Mouse (Mus musculus): ENCODE data around the gene Cygb. TPM values are rescaled to one million over a fixed set of nuclear protein-coding genes. Genes with fewer than 3 reads are reported as not detected.

The Cygb gene
- polyA plus RNA-seq, 1 experiment, result 0.47 TPM

DNA sequence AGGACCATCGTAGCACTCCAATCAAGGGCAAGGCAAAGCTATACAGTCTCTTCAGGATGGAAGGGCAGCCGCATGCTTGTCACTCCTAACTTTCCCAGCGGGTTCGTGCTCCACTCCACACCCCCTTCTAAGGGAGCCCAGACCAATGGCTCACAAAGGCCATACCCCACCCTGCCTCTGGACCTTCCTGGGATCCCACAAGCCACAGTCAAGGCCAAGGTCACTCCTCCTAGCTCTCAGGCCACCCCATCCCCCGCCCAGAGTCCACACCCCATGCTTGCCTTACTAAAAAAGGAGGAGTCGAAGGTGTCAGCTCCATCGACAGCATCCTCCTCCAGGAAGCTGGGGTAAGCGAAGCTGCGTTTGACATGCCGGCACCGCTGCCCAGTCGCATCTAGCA lies 50.0 kb downstream of the Cygb start:
- Histone ChIP-seq H3K4me3 (no peak overlapping the region), H3K27me3 (ENCODE audit: control insufficient read depth, insufficient read depth, insufficient read length) (no peaks in the 10 kb centered on the region), H3K79me2 (ENCODE audit: control insufficient read depth, insufficient read depth) (no peaks in the 10 kb centered on the region), H3K4me2 (ENCODE audit: low read depth) (no peak overlapping the region), H3ac (ENCODE audit: control insufficient read depth, insufficient read length) (no peak overlapping the region), H3K36me3 (ENCODE audit: control insufficient read depth, insufficient read depth) (peaks cover 9% of the 10 kb centered on the region)
- no peak for TF ChIP-seq REST (IDR thresholded peaks at IDR 0.05; ENCODE audit: insufficient read depth, insufficient read length)
- TF ChIP-seq TCF12 (IDR thresholded peaks at IDR 0.05; ENCODE audit: insufficient read depth, poor library complexity, severe bottlenecking), result no peak
- TF ChIP-seq USF1 (IDR thresholded peaks at IDR 0.05; ENCODE audit: low read depth), result no peak
- TF ChIP-seq E2F4 (IDR thresholded peaks at IDR 0.05; ENCODE audit: insufficient read depth), result no peak
- TF ChIP-seq POLR2A (IDR thresholded peaks at IDR 0.05; ENCODE audit: insufficient read length, low read depth), result no peak
- no peak for TF ChIP-seq TCF3 (IDR thresholded peaks at IDR 0.05; ENCODE audit: insufficient read length, low read depth)
- TF ChIP-seq MYOG (IDR thresholded peaks at IDR 0.05; ENCODE audit: control insufficient read depth in 1 of 3, insufficient read depth in 1 of 3, insufficient read length in 2 of 3, low read depth in 2 of 3), result no peak
- no peak for TF ChIP-seq SRF (IDR thresholded peaks at IDR 0.05; ENCODE audit: control insufficient read depth, insufficient read length, low read depth)
- no peak for TF ChIP-seq POLR2AphosphoS2 (IDR thresholded peaks at IDR 0.05; ENCODE audit: insufficient read length, low read depth)
- no peak for TF ChIP-seq CEBPB (IDR thresholded peaks at IDR 0.05; ENCODE audit: insufficient read depth, poor library complexity, severe bottlenecking)
- TF ChIP-seq MAX (IDR thresholded peaks at IDR 0.05; ENCODE audit: low read depth), result no peak
- no peak for TF ChIP-seq MYOD1 (IDR thresholded peaks at IDR 0.05; ENCODE audit: control insufficient read depth in 1 of 3, insufficient read length in 2 of 3, low read depth in 2 of 3)

DNA sequence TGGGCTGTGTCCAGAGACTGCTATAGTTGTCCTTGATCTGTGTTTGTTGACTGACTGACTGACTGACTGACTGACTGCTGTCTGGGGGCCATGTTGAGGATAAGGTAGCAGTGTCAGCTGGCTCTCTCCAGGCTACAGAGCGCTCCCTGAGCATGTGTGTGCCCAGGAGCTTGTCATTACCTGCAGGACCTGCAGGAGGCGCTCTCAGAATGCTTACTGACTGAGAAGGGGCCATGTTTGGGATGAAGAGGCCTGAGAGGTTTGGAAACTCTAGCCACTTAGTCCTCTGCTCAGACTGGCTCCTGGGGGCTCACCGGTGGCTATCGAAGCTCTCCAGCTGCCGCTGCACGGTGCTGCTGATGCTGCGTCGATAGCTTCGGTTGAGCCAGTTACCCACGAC lies 50.8 kb downstream of the Cygb start:
- H3K4me3 ChIP-seq, result no peak overlapping the region
- TF ChIP-seq REST (IDR thresholded peaks at IDR 0.05; ENCODE audit: insufficient read depth, insufficient read length) (no peak), TCF3 (IDR thresholded peaks at IDR 0.05; ENCODE audit: insufficient read length, low read depth) (no peak)
- no peaks in the 10 kb centered on the region for H3K27me3 ChIP-seq (ENCODE audit: control insufficient read depth, insufficient read depth, insufficient read length)
- peaks cover 9% of the 10 kb centered on the region for H3K36me3 ChIP-seq (ENCODE audit: control insufficient read depth, insufficient read depth)
- no peak overlapping the region for H3ac ChIP-seq (ENCODE audit: control insufficient read depth, insufficient read length)
- no peaks in the 10 kb centered on the region for H3K79me2 ChIP-seq (ENCODE audit: control insufficient read depth, insufficient read depth)
- H3K4me2 ChIP-seq (ENCODE audit: low read depth), result no peak overlapping the region

DNA sequence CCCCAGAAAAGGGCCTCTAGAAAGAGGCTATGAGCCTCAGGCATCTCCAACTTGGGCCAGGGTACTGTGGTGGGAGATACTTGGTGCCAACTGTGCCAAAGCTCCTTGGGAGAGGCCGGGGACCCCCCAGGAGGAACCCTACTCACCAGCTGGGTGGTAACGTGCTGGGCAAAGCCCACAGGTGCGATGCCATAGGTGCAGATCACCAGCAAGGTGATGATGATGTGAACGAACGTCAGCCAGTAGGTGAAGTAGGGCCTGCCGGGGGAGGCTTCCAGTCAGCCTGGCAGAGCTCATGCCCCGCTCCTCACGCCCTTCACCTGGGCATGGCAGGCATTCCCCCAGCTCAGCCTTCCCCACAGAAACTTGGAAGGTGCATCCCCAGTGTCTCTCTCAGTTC lies 52.1 kb downstream of the Cygb start:
- no peaks in the 10 kb centered on the region for H3K27me3 ChIP-seq (ENCODE audit: control insufficient read depth, insufficient read depth, insufficient read length)
- H3K4me3 ChIP-seq, result no peak overlapping the region

DNA sequence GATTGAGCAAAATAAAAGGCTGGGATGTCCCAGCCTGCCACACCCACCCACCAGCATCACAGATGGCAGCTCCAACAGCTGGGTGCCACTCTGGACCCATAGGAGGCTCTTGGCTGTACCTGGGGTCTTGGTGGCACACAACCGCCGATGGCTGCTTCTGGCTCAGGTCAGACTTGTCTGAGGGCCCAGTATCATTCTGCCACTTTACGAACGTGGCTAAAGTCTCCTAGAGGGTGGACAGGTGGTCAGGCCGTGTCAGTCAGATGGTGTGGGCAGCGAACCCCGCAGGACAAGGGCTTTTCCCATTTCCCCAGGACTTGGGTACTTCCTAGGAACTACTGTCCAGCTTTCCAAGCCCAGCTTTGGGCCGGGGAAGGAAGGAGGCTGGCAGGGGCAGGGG lies 52.9 kb downstream of the Cygb start:
- Histone ChIP-seq H3ac (ENCODE audit: control insufficient read depth, insufficient read length) (no peak overlapping the region), H3K4me2 (ENCODE audit: low read depth) (no peak overlapping the region), H3K36me3 (ENCODE audit: control insufficient read depth, insufficient read depth) (peaks cover 7% of the 10 kb centered on the region), H3K4me3 (no peak overlapping the region), H3K27me3 (ENCODE audit: control insufficient read depth, insufficient read depth, insufficient read length) (no peaks in the 10 kb centered on the region), H3K79me2 (ENCODE audit: control insufficient read depth, insufficient read depth) (no peaks in the 10 kb centered on the region)
- no peak for TF ChIP-seq USF1 (IDR thresholded peaks at IDR 0.05; ENCODE audit: low read depth)
- TF ChIP-seq MYOG (IDR thresholded peaks at IDR 0.05; ENCODE audit: control insufficient read depth in 1 of 3, insufficient read depth in 1 of 3, insufficient read length in 2 of 3, low read depth in 2 of 3), result no peak

More for the DNA sequence above, 52.1 kb downstream of the Cygb start:
- TF ChIP-seq POLR2AphosphoS2 (IDR thresholded peaks at IDR 0.05; ENCODE audit: insufficient read length, low read depth) (no peak), USF1 (IDR thresholded peaks at IDR 0.05; ENCODE audit: low read depth) (no peak), TCF12 (IDR thresholded peaks at IDR 0.05; ENCODE audit: insufficient read depth, poor library complexity, severe bottlenecking) (no peak), SRF (IDR thresholded peaks at IDR 0.05; ENCODE audit: control insufficient read depth, insufficient read length, low read depth) (no peak), CEBPB (IDR thresholded peaks at IDR 0.05; ENCODE audit: insufficient read depth, poor library complexity, severe bottlenecking) (no peak)
- peaks cover 9% of the 10 kb centered on the region for H3K36me3 ChIP-seq (ENCODE audit: control insufficient read depth, insufficient read depth)
- H3ac ChIP-seq (ENCODE audit: control insufficient read depth, insufficient read length), result no peak overlapping the region
- H3K79me2 ChIP-seq (ENCODE audit: control insufficient read depth, insufficient read depth), result no peaks in the 10 kb centered on the region
- no peak overlapping the region for H3K4me2 ChIP-seq (ENCODE audit: low read depth)

DNA sequence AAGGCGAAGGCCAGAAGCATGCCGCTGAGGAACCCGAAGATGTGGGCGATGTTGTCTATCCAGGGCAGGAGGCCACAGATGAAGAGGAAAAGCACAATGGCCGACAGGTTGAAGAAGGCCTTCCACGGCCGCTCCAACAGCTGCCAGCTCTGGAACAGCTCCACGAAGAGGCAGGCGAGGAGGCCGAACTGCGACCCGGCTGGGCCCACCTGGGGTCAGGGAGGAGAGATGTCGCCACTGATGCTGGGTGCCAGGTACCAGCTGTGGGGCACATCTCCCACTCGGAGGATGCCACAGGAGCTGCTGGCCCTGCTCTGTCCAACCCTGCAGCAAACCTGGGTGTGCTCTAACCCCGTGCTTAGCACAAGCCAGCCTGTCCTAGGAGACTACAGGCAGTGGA lies 54.9 kb downstream of the Cygb start:
- Histone ChIP-seq H3K27me3 (ENCODE audit: control insufficient read depth, insufficient read depth, insufficient read length) (no peaks in the 10 kb centered on the region), H3K79me2 (ENCODE audit: control insufficient read depth, insufficient read depth) (no peaks in the 10 kb centered on the region), H3K4me3 (no peak overlapping the region), H3K36me3 (ENCODE audit: control insufficient read depth, insufficient read depth) (peaks cover 5% of the 10 kb centered on the region), H3ac (ENCODE audit: control insufficient read depth, insufficient read length) (no peak overlapping the region), H3K4me2 (ENCODE audit: low read depth) (no peak overlapping the region)
- no peak for TF ChIP-seq REST (IDR thresholded peaks at IDR 0.05; ENCODE audit: insufficient read depth, insufficient read length)

DNA sequence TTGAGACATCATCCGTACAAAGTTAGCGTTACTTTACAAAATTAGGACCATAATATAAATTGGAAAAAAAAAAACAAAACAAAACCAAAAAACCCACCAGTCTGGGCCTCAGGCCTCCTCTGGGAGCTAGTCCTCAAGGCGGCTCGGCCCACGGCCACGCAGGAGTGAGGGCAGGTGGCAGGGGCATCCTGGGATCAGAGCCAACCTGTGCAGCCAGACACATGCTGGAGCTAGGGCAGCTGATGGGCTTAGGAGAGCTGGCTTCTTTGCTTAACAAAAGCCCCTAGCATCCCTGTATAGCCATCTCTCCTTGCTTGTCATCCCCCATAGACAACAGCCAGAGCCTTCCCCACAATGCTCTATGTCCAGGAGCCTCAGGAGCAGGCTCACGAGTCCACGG lies 55.9 kb downstream of the Cygb start:
- peaks cover 1% of the 10 kb centered on the region for H3K36me3 ChIP-seq (ENCODE audit: control insufficient read depth, insufficient read depth)
- no peak overlapping the region for H3K4me3 ChIP-seq
- H3ac ChIP-seq (ENCODE audit: control insufficient read depth, insufficient read length), result no peak overlapping the region
- H3K79me2 ChIP-seq (ENCODE audit: control insufficient read depth, insufficient read depth), result no peaks in the 10 kb centered on the region
- TF ChIP-seq POLR2AphosphoS2 (IDR thresholded peaks at IDR 0.05; ENCODE audit: insufficient read length, low read depth) (no peak), MYOG (IDR thresholded peaks at IDR 0.05; ENCODE audit: control insufficient read depth in 1 of 3, insufficient read depth in 1 of 3, insufficient read length in 2 of 3, low read depth in 2 of 3) (no peak), E2F4 (IDR thresholded peaks at IDR 0.05; ENCODE audit: insufficient read depth) (no peak), MAX (IDR thresholded peaks at IDR 0.05; ENCODE audit: low read depth) (no peak), SRF (IDR thresholded peaks at IDR 0.05; ENCODE audit: control insufficient read depth, insufficient read length, low read depth) (no peak), CEBPB (IDR thresholded peaks at IDR 0.05; ENCODE audit: insufficient read depth, poor library complexity, severe bottlenecking) (no peak), MYOD1 (IDR thresholded peaks at IDR 0.05; ENCODE audit: control insufficient read depth in 1 of 3, insufficient read length in 2 of 3, low read depth in 2 of 3) (no peak), USF1 (IDR thresholded peaks at IDR 0.05; ENCODE audit: low read depth) (no peak), POLR2A (IDR thresholded peaks at IDR 0.05; ENCODE audit: insufficient read length, low read depth) (no peak), TCF3 (IDR thresholded peaks at IDR 0.05; ENCODE audit: insufficient read length, low read depth) (no peak), REST (IDR thresholded peaks at IDR 0.05; ENCODE audit: insufficient read depth, insufficient read length) (no peak), TCF12 (IDR thresholded peaks at IDR 0.05; ENCODE audit: insufficient read depth, poor library complexity, severe bottlenecking) (no peak)
- H3K4me2 ChIP-seq (ENCODE audit: low read depth), result no peak overlapping the region
- H3K27me3 ChIP-seq (ENCODE audit: control insufficient read depth, insufficient read depth, insufficient read length), result no peaks in the 10 kb centered on the region
